Mouse (Mus musculus): ENCODE results near the gene Zzz3.
A peak's percentile ranks its signal among the peaks of the same experiment; 100 is the strongest.

DNA sequence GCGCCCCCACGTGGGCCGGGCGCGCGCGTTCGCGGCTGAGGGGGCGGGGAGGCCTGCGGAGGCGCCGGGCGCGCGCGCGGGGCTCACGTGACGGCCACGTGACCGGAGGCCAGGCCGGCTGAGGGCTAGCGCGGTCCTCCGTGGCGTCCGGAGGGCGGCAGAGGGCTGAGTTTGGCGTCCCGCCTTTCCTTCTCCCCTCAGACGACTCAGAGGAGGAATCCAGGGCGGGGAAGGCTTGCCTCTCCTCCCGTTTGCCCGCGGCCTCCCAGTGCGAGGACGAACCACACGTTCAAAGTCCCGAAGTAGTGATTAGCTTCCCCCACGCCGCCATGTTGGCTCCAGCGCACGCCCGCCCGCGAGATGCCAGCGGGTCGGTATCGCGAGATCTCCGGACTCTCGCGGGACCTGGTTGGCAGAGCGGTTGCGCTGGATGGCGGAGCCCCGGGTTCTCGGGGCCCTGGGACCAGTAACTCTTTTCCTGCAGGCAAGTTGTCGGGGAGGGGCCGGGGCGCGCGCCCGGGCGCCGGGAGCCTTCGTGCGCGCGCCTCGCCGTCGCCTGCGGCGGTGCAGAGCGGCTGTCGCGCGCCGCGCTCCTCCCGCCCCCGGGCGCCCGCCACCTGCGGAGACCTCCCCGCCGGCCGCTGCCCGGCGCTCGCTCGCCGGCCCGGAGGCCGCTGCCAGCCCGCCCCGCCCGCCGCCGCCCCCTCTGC lies 1.2 kb downstream of the Zzz3 start:
- TF ChIP-seq CTCF (IDR thresholded peaks at IDR 0.05) (no peak), POLR2A (IDR thresholded peaks at IDR 0.05; ENCODE audit: insufficient read depth, low read depth, low read length) (peak; percentile 91)
